Mouse (Mus musculus) neural tube, embryonic 12.5 days (tissue): Measurements from ENCODE around the gene Cul5. TPM values are rescaled to one million over a fixed set of nuclear protein-coding genes. Genes with fewer than 3 reads are reported as not detected.

Experiments
- ATAC-seq: fragments of 200-750 bp; cut with Nextera tagmentation; 2 replicates; pipeline ENCODE4 v1.8.0; 2017; ENCODE audit warnings: low read depth, mild to moderate bottlenecking, moderate TSS enrichment, moderate library complexity; ENCODE audit not compliant: low FRiP score
- H3K27ac ChIP-seq: fragments of 300-500 bp; sonication (generic); 2 replicates; pipeline ENCODE4 v1.5.1; 2016
- H3K27me3 ChIP-seq: fragments of 300-500 bp; sonication (generic); replicated peaks from 2 replicates; pipeline ENCODE4 v1.6.1; 2016; ENCODE audit warnings: mild to moderate bottlenecking
- H3K36me3 ChIP-seq: fragments of 300-500 bp; sonication (generic); 2 replicates; pipeline ENCODE4 v1.6.1; 2016; ENCODE audit warnings: mild to moderate bottlenecking
- H3K4me1 ChIP-seq: fragments of 300-500 bp; sonication (generic); 2 replicates; pipeline ENCODE4 v1.6.1; 2016
- H3K4me2 ChIP-seq: fragments of 300-500 bp; sonication (generic); replicated peaks from 2 replicates; pipeline ENCODE4 v1.6.1; 2016; ENCODE audit warnings: mild to moderate bottlenecking
- H3K4me3 ChIP-seq: fragments of 300-500 bp; sonication (generic); 2 replicates; pipeline ENCODE4 v1.5.1; 2016
- H3K9ac ChIP-seq: fragments of 300-500 bp; sonication (generic); 2 replicates; pipeline ENCODE4 v1.6.1; 2016; ENCODE audit warnings: mild to moderate bottlenecking
- H3K9me3 ChIP-seq: fragments of 300-500 bp; sonication (generic); 2 replicates; pipeline ENCODE4 v1.6.1; 2016; ENCODE audit warnings: mild to moderate bottlenecking
- WGBS: fragments of 180-500 bp; shearing (Covaris S2); methylation state at CpG from one replicate; pipeline ENCODE4 v1.1.7; 2016; 5-methylcytosine and 5-hydroxymethylcytosine counted together
- polyA plus RNA-seq: library from polyadenylated mRNA; unstranded; fragments of >200 nt; fragmentation: Nextera tagmentation; extraction: Ambion mirVana; gene quantifications from 2 replicates; pipeline ENCODE4 v1.2.1, GENCODE M21; 2016

Gene Cul5
- polyA plus RNA-seq, 1 experiment from 2014 or later = 49.0 TPM

- H3K36me3 ChIP-seq = no peaks in the 10 kb centered on the region
Observed at GRCm38 (mm10) chr9:53603849-53604248, 66.0 kb downstream of the Cul5 start.

GRCm38 (mm10) chr9:53603384-53603783, 66.4 kb downstream of the Cul5 start:
- H3K4me3 ChIP-seq = no peak overlapping the region
- no peak overlapping the region for H3K4me2 ChIP-seq
- H3K27me3 ChIP-seq = no peaks in the 10 kb centered on the region
- no peak overlapping the region for H3K9ac ChIP-seq
- no peak for ATAC-seq
- WGBS = 85% methylated on average over 1 of the region's 1 CpGs
- H3K4me1 ChIP-seq = no peaks in the 10 kb centered on the region
- no peaks in the 10 kb centered on the region for H3K9me3 ChIP-seq
- no peak overlapping the region for H3K27ac ChIP-seq
- H3K36me3 ChIP-seq = no peaks in the 10 kb centered on the region

More at GRCm38 (mm10) chr9:53603849-53604248, 66.0 kb downstream of the Cul5 start:
- WGBS = 94% methylated on average over 3 of the region's 3 CpGs
- Histone ChIP-seq H3K27me3 (no peaks in the 10 kb centered on the region), H3K9ac (no peak overlapping the region), H3K4me2 (no peak overlapping the region), H3K9me3 (no peaks in the 10 kb centered on the region), H3K4me1 (no peaks in the 10 kb centered on the region), H3K4me3 (no peak overlapping the region), H3K27ac (no peak overlapping the region)
- no peak for ATAC-seq

- Histone ChIP-seq H3K4me1 (no peaks in the 10 kb centered on the region), H3K4me2 (no peak overlapping the region), H3K27ac (no peak overlapping the region), H3K9ac (no peak overlapping the region), H3K9me3 (no peaks in the 10 kb centered on the region), H3K36me3 (no peaks in the 10 kb centered on the region), H3K4me3 (no peak overlapping the region), H3K27me3 (no peaks in the 10 kb centered on the region)
- 91% methylated on average over 2 of the region's 2 CpGs for WGBS
- no peak for ATAC-seq
Observed at GRCm38 (mm10) chr9:53601541-53601940, 68.3 kb downstream of the Cul5 start.

- ATAC-seq = no peak
- 78% methylated on average over 6 of the region's 6 CpGs for WGBS
- no peaks in the 10 kb centered on the region for H3K27me3 ChIP-seq
Observed at GRCm38 (mm10) chr9:53598631-53599030, 71.2 kb downstream of the Cul5 start.

GRCm38 (mm10) chr9:53596971-53597600, 72.7 kb downstream of the Cul5 start:
- ATAC-seq = no peak
- WGBS = 90% methylated on average over 4 of the region's 4 CpGs
- peaks cover 7% of the 10 kb centered on the region; the same call in 1 of the 2 replicates for H3K36me3 ChIP-seq
- H3K27ac ChIP-seq = no peak overlapping the region
- H3K4me2 ChIP-seq = no peak overlapping the region
- H3K4me3 ChIP-seq = no peak overlapping the region
- no peaks in the 10 kb centered on the region for H3K27me3 ChIP-seq
- H3K9me3 ChIP-seq = no peaks in the 10 kb centered on the region
- no peaks in the 10 kb centered on the region for H3K4me1 ChIP-seq
- H3K9ac ChIP-seq = no peak overlapping the region

More at GRCm38 (mm10) chr9:53598631-53599030, 71.2 kb downstream of the Cul5 start:
- no peaks in the 10 kb centered on the region for H3K9me3 ChIP-seq
- H3K4me3 ChIP-seq = no peak overlapping the region
- H3K9ac ChIP-seq = no peak overlapping the region
- H3K4me2 ChIP-seq = no peak overlapping the region
- no peak overlapping the region for H3K27ac ChIP-seq
- peaks cover 4% of the 10 kb centered on the region; the same call in 1 of the 2 replicates for H3K36me3 ChIP-seq
- no peaks in the 10 kb centered on the region for H3K4me1 ChIP-seq

- H3K4me1 ChIP-seq = no peaks in the 10 kb centered on the region
- 15% methylated on average over 3 of the region's 3 CpGs for WGBS
- H3K4me3 ChIP-seq = no peak overlapping the region
- no peak for ATAC-seq
- no peak overlapping the region for H3K4me2 ChIP-seq
- H3K27ac ChIP-seq = no peak overlapping the region
- no peak overlapping the region for H3K9ac ChIP-seq
- H3K36me3 ChIP-seq = peaks cover 19% of the 10 kb centered on the region; the same call in 1 of the 2 replicates
- H3K9me3 ChIP-seq = no peaks in the 10 kb centered on the region
- H3K27me3 ChIP-seq = no peaks in the 10 kb centered on the region
Observed at GRCm38 (mm10) chr9:53594764-53595163, 75.0 kb downstream of the Cul5 start.

GRCm38 (mm10) chr9:53581870-53582269, 87.9 kb downstream of the Cul5 start:
- H3K27ac ChIP-seq = no peak overlapping the region
- H3K4me2 ChIP-seq = no peak overlapping the region
- no peaks in the 10 kb centered on the region for H3K9me3 ChIP-seq
- H3K4me3 ChIP-seq = no peak overlapping the region
- no peaks in the 10 kb centered on the region for H3K27me3 ChIP-seq
- no peak for ATAC-seq
- 87% methylated on average over 4 of the region's 4 CpGs for WGBS
- H3K4me1 ChIP-seq = no peaks in the 10 kb centered on the region
- no peak overlapping the region for H3K9ac ChIP-seq
- peaks cover 56% of the 10 kb centered on the region for H3K36me3 ChIP-seq

GRCm38 (mm10) chr9:53575721-53576120, 94.1 kb downstream of the Cul5 start:
- ATAC-seq = no peak
- Histone ChIP-seq H3K4me2 (no peak overlapping the region), H3K36me3 (peaks cover 37% of the 10 kb centered on the region), H3K9me3 (no peaks in the 10 kb centered on the region), H3K9ac (no peak overlapping the region), H3K4me1 (no peaks in the 10 kb centered on the region), H3K27ac (no peak overlapping the region), H3K27me3 (no peaks in the 10 kb centered on the region), H3K4me3 (no peak overlapping the region)
- WGBS = 91% methylated on average over 5 of the region's 5 CpGs

GRCm38 (mm10) chr9:53572516-53573307, 97.1 kb downstream of the Cul5 start:
- 92% methylated on average over 7 of the region's 7 CpGs for WGBS
- Histone ChIP-seq H3K36me3 (peaks cover 46% of the 10 kb centered on the region), H3K9me3 (no peaks in the 10 kb centered on the region), H3K4me2 (no peak overlapping the region), H3K4me3 (no peak overlapping the region), H3K9ac (no peak overlapping the region), H3K4me1 (no peaks in the 10 kb centered on the region), H3K27me3 (no peaks in the 10 kb centered on the region), H3K27ac (no peak overlapping the region)
- ATAC-seq = no peak

GRCm38 (mm10) chr9:53570662-53571061, 99.2 kb downstream of the Cul5 start:
- Histone ChIP-seq H3K36me3 (peaks cover 58% of the 10 kb centered on the region), H3K9ac (no peak overlapping the region), H3K9me3 (no peaks in the 10 kb centered on the region), H3K27ac (no peak overlapping the region), H3K4me3 (no peak overlapping the region), H3K27me3 (no peaks in the 10 kb centered on the region), H3K4me2 (no peak overlapping the region), H3K4me1 (no peaks in the 10 kb centered on the region)
- ATAC-seq = no peak
- WGBS = 73% methylated on average over 6 of the region's 6 CpGs
